Mouse (Mus musculus) MEL (cell line): Measurements from ENCODE around the gene Chid1.

Experiments used
- CTCF ChIP-seq, 3 experiments: IDR thresholded peaks in 2 of 3; conservative IDR thresholded peaks in 1 of 3; 2 replicates each; pipeline ENCODE4 v1.5.1; 2011 to 2012; ENCODE audit warnings: low read length in 3 of 3, low read depth in 2 of 3, mild to moderate bottlenecking in 2 of 3, improper control_type of control experiment in 1 of 3, inconsistent platforms in 1 of 3, mixed read lengths in 1 of 3, moderate library complexity in 1 of 3; ENCODE audit not compliant: control insufficient read depth in 1 of 3, insufficient read depth in 1 of 3, poor library complexity in 1 of 3, severe bottlenecking in 1 of 3
- ZMIZ1 ChIP-seq: IDR thresholded peaks from 2 replicates; pipeline ENCODE4 v1.6.1; 2012; ENCODE audit warnings: low read depth, mild to moderate bottlenecking, inconsistent platforms, low read length, improper control_type of control experiment, moderate library complexity

DNA sequence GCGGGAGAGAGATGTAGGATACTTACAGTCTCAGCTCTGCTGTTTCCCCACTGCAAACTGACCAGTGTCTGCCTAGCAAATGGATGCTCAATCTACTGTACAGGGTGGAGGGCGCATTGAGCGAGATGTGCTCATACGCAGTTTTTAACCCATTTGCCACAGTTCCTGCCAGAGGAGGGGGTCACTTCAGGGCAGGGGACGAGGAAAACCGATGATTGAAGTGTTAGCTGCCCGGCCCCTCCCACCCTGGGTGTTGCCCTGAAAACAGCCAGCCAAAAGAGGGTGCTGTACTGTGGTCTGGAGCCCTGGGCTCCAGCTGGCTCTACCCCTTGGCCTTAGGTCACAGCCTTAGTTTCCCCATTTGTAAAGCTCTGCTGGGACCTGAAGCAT is 62.7 kb downstream of the Chid1 start:
- TF ChIP-seq ZMIZ1 (no peak), CTCF (IDR thresholded peaks at IDR 0.05 in 2 of 3, conservative IDR thresholded peaks at IDR 0.05 in 1 of 3; ENCODE audit: control insufficient read depth in 1 of 3, insufficient read depth in 1 of 3, low read depth in 2 of 3, low read length in 3 of 3, poor library complexity in 1 of 3, severe bottlenecking in 1 of 3) (peak in 2 of 3 experiments; percentile 28 to 37; a peak in 3 of 6 replicates)
